Mouse (Mus musculus) gastrocnemius, postnatal 14 days (tissue): ENCODE results near the gene Zfp712. TPM values are rescaled to one million over a fixed set of nuclear protein-coding genes. Genes with fewer than 3 reads are reported as not detected.

ENCODE experiments used
- DNase-seq: peaks from one replicate; pipeline ENCODE4 v3.0.0; 2021; ENCODE audit warnings: mixed read lengths
- intact Hi-C: fragments of 180-260 bp; cut with DNase I; formaldehyde crosslinking; loops from one replicate; pipeline ENCODE4 v1.15.1; 2025; ENCODE audit warnings: low total_unique reads
- long read RNA-seq, 2 experiments: library from polyadenylated mRNA; stranded (forward); transcript quantifications; one replicate each; pipeline ENCODE4 v2.0.0; 2021
- total RNA-seq, 2 experiments: library from RNA; stranded (reverse); gene quantifications; 2 replicates each; pipeline ENCODE4 v1.2.3; 2021

Zfp712 gene
- 1 to 10 TPM in 1 of 2 experiments, under 1 TPM in 1; 0.92 to 1.1 TPM for total RNA-seq
- long read RNA-seq, experiment 1 = 0 reads
- long read RNA-seq, experiment 2 = 0 reads

DNA sequence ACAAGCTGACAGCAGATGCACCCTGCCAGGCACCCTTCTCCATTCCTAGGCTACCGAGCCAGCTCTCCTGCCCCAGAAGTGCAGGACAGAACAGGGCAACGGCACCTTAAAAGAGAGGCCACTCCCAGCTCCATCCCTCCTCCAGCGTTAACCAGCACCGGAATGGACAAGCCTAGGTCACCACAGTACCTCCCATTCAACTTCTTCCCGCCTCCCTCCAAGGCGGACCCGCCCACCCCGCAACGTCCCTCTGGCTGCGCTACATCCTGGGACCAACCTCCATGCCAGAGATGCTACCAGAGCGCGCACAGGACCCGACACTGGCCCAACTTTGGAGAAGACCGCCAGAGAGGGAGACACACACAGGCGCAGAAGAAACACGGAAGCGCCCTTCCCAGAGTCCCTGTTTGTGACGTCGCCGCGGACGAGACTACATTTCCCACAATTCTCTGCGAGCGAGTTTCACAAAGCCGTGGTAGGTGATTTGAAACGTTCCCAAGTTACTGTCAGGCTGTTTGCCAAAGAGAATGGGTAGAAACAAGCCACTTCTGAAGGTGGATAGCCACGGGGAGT, at the start of gene Zfp712:
Gene Zfp712, minus strand, starts transcription at position 385 of the 573 bp plus-strand sequence.
- DNase-seq = peak; percentile 86
- intact Hi-C loops = no loop called here

DNA sequence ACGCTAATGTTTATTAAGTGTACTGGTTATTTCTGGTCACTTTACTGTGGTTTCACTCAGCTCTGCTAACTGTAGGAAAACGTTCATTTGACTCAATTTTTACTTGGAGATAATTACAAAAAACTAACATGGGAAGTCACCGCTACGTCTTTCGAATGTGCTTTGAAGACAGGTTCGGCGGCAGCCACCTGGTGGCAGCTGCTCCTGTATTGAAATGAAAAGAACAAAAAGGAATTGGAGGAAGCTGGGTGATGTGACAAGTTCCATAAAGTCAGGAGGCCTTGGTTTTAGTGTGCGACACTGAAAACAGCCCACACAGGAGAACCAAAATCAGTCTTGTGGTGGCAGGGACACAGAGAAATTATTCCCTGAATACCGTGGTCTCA, 47.8 kb upstream of the Zfp712 start:
- intact Hi-C loops = no loop called here
- DNase-seq = no peak

GRCm38 (mm10) chr13:67108194-67108820, 47.3 kb upstream of the Zfp712 start, which contains the start of gene Gm28557:
Gene Gm28557, minus strand, starts transcription at chr13:67108604.
- peak; percentile 82 for DNase-seq
- intact Hi-C loops = no loop called here

GRCm38 (mm10) chr13:67107681-67108080, 46.7 kb upstream of the Zfp712 start:
- intact Hi-C loops = no loop called here
- DNase-seq = no peak

- DNase-seq = no peak
- intact Hi-C loops = no loop called here
Measured at GRCm38 (mm10) chr13:67097876-67098275, 36.9 kb upstream of the Zfp712 start, which contains the start of gene Zfp708. Gene Zfp708, minus strand, starts transcription at chr13:67097976.

DNA sequence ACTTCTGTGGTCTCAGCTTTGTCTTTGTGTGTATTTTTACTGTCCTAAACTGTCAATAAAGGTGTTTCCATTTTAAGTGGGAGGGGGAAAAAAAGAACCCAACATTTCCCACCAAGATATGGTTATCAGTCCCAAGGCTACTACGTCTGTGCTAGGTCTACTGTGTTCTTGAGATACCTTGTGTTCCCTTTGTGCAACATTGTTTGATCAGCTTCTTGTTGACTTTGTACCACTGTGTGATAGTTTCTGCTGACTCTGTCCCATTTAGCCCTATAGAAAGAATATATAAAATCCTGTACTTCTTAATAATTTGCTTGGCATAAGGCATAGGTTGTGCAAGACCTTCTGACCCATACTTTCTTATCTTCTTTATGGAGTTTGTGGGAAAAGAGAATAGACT, 29.2 kb upstream of the Zfp712 start:
- DNase-seq = no peak
- intact Hi-C loops = no loop called here

DNA sequence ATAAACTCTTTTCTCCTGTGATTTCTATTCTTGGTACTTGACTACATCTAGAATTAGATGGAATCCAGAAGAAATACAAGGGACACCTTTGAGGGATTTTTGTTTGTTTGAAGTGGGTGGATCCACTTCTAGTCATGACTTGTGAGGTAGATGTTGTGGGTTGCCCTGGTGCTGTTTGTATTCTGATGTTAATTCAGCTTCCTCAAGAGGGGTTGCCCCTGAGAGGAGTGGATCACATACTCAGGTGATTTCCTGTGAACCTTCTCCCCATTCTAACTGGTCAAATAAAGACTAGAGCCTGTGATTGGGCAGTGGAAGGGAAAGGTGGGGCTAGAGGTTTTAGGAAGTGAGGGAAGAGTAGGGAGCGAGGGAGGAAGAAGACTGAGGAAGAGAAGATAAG, 21.0 kb upstream of the Zfp712 start:
- intact Hi-C loops = no loop called here
- DNase-seq = no peak

DNA sequence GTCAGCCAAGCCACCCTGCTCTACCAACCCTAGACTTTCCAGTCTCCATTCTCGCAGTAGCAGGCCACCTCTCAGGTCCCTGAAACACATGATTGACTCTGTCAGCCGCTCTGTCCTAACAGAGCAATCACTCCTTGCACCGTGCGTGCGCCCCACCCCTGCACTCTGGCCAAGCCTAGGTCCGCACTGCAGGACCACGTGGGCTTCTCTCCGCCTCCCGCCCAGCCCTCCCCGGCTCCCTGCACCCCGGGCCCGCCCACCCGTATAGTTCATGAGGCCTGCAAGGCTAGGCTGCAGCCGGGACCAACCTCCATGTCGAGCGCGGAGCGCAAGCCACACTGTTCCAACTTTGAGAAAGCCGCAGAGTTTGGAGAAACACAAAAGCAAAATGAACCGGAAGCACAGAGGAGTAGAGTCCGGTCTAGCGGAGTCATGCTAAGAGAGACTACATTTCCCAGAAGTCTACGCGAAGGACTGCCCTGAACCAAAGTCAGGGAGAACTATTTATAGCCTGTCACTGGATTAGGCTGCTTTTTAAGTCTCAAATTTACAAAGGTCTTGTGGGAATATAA, 20.3 kb upstream of the Zfp712 start:
- peak; percentile 79 for DNase-seq
- intact Hi-C loops = no loop called here

DNA sequence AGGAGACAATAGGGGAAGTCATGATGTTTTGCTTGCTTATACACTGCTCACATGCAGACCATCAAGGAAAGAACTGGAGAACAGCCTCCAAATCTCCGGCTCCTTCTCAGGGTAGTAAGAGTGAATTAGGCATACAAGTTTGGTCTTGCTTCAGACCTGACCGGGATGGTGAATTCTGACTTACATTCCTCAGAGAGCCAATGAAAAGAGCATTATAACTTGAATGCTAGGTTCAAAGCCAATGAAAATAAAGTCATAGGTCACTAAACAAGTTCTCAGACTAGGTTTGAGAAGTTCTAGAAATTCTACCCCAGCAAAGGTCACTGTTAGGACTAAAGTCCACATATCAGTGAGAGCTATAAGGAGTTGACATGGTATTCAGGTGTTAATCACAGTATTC, 16.3 kb upstream of the Zfp712 start:
- no peak for DNase-seq
- intact Hi-C loops = no loop called here

DNA sequence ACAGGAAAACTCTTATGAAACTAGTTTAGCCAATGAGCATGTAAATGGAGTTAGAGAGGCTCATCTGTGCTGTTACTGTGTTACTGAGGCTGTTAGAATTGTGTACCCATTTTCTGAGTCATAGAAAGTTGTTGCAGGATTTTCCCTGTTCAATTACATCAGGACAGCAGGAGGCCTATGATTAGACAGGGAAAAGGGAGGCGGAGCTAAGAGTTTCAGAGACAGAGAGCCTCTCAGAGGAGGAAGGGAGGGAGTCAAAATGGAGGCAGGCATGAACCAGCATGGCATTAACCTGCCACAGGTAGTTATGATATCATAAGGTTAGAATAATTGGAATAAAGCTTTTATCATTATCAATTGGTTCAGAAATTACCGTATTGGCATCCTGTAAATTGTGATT, 11.8 kb upstream of the Zfp712 start:
- intact Hi-C loops = no loop called here
- DNase-seq = no peak

- no peak for DNase-seq
- intact Hi-C loops = no loop called here
Measured at GRCm38 (mm10) chr13:67065386-67065785, 4.4 kb upstream of the Zfp712 start.

GRCm38 (mm10) chr13:67062427-67062826, 1.5 kb upstream of the Zfp712 start:
- intact Hi-C loops = no loop called here
- DNase-seq = no peak

GRCm38 (mm10) chr13:67060161-67060785, 697 bp downstream of the Zfp712 start:
- intact Hi-C loops = no loop called here
- DNase-seq = no peak

Other genes with a start within 250 kb of the Zfp712 start
- under 1 TPM; 0.47 to 0.64 TPM for gene Gm10767, start 156.3 kb downstream of the Zfp712 start, total RNA-seq
- gene Zfp708, start 36.8 kb upstream of the Zfp712 start, total RNA-seq = under 1 TPM; 0.90 to 0.95 TPM
- gene Gm28557, start 47.4 kb upstream of the Zfp712 start, total RNA-seq = 1 to 10 TPM in 1 of 2 experiments, under 1 TPM in 1; 0.98 to 1.8 TPM
- gene Rslcan18, start 55.1 kb upstream of the Zfp712 start, total RNA-seq = under 1 TPM; 0.29 to 0.53 TPM
- gene Zfp759, start 60.5 kb upstream of the Zfp712 start, total RNA-seq = 1 to 10 TPM; 3.2 to 3.3 TPM
- gene Rsl1, start 112.0 kb upstream of the Zfp712 start, total RNA-seq = 1 to 10 TPM; 1.5 to 1.7 TPM
- gene Zfp455, start 133.3 kb upstream of the Zfp712 start, total RNA-seq = under 1 TPM; 0.44 to 0.66 TPM
- 1 to 10 TPM; 1.1 to 1.2 TPM for gene Zfp458, start 217.3 kb upstream of the Zfp712 start, total RNA-seq
- 1 to 10 TPM in 1 of 2 experiments, under 1 TPM in 1; 0.80 to 2.0 TPM for gene Zfp457, start 245.3 kb upstream of the Zfp712 start, total RNA-seq